Mouse (Mus musculus) forebrain, embryonic 14.5 days (tissue): ENCODE results near the gene Megf11. TPM values are rescaled to one million over a fixed set of nuclear protein-coding genes. Genes with fewer than 3 reads are reported as not detected.

Experiments used
- ATAC-seq: fragments of 200-750 bp; cut with Nextera tagmentation; 2 replicates; pipeline ENCODE4 v1.8.0; 2017; ENCODE audit warnings: mild to moderate bottlenecking, moderate library complexity
- DNase-seq: peaks from one replicate; pipeline ENCODE4 v3.0.0-alpha.2; 2015; ENCODE audit warnings: low spot score
- H3K27ac ChIP-seq: fragments of 300-500 bp; sonication (generic); 2 replicates; pipeline ENCODE4 v1.5.1; 2014; ENCODE audit warnings: low read depth, mild to moderate bottlenecking, control low read depth, low read length, moderate library complexity
- H3K27me3 ChIP-seq: fragments of 300-500 bp; sonication (generic); replicated peaks from 2 replicates; pipeline ENCODE4 v1.6.1; 2014; ENCODE audit warnings: low read length, control low read depth, mixed read lengths; ENCODE audit not compliant: control insufficient read depth, insufficient read depth
- H3K36me3 ChIP-seq: fragments of 300-500 bp; sonication (generic); 2 replicates; pipeline ENCODE4 v1.6.1; 2014; ENCODE audit warnings: low read length, control low read depth; ENCODE audit not compliant: control insufficient read depth, insufficient read depth
- H3K4me1 ChIP-seq: fragments of 300-500 bp; sonication (generic); 2 replicates; pipeline ENCODE4 v1.6.1; 2014; ENCODE audit warnings: antibody characterized with exemption, low read length, control low read depth; ENCODE audit not compliant: control insufficient read depth, insufficient read depth
- H3K4me2 ChIP-seq: fragments of 300-500 bp; sonication (generic); 2 replicates; pipeline ENCODE4 v1.6.1; 2014; ENCODE audit warnings: mild to moderate bottlenecking, control low read depth, low read length
- H3K4me3 ChIP-seq: fragments of 300-500 bp; sonication (generic); 2 replicates; pipeline ENCODE4 v1.5.1; 2014; ENCODE audit warnings: low read depth, low read length, control low read depth
- H3K9ac ChIP-seq: fragments of 300-500 bp; sonication (generic); 2 replicates; pipeline ENCODE4 v1.6.1; 2014; ENCODE audit warnings: mild to moderate bottlenecking, low read length, control low read depth, moderate library complexity
- H3K9me3 ChIP-seq: fragments of 300-500 bp; sonication (generic); replicated peaks from 2 replicates; pipeline ENCODE4 v1.6.1; 2016; ENCODE audit warnings: low read length, control low read depth, mixed read lengths; ENCODE audit not compliant: control insufficient read depth
- WGBS: fragments of 180-500 bp; shearing (Covaris S2); extraction: QIAGEN DNeasy Blood & Tissue Kit; methylation state at CpG from one replicate; pipeline ENCODE4 v1.1.7; 2014; 5-methylcytosine and 5-hydroxymethylcytosine counted together
- polyA plus RNA-seq: library from polyadenylated mRNA; unstranded; fragments of >200 nt; fragmentation: Nextera tagmentation; extraction: Ambion mirVana; gene quantifications from 2 replicates; pipeline ENCODE4 v1.2.1, GENCODE M21; 2014

Gene Megf11
- polyA plus RNA-seq, 1 experiment from 2014 or later = 7.0 TPM

DNA sequence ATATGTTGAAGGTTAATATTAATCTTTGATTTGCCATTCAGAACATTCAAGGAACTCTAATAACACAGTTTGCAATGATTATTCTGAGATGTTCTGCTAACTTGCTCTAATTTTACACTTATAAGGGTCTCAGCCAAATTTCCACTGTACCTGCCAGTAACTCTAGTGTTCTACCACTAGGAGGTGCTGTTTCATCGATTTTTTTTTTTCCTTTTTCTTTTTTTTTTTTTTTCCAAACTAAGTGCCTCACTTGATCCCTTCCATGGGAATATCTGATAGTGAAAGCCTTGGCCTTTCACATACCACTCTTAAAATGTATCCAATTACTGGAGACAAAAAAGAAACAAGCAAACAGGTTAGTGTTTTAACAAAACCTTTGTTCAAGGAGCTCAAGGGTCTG, 38.0 kb upstream of the Megf11 start:
- ATAC-seq (no peak), DNase-seq (peak; percentile 73)
- no peaks in the 10 kb centered on the region for H3K9me3 ChIP-seq
- no peak overlapping the region for H3K27ac ChIP-seq
- no peaks in the 10 kb centered on the region for H3K36me3 ChIP-seq
- H3K4me2 ChIP-seq = no peak overlapping the region
- H3K9ac ChIP-seq = no peak overlapping the region
- no peaks in the 10 kb centered on the region for H3K27me3 ChIP-seq
- 0 out of 2 replicates have a peak, but pooled peaks cover 2% of the 10 kb centered on the region for H3K4me1 ChIP-seq
- WGBS = 0% methylated on average over 1 of the region's 1 CpGs
- no peak overlapping the region for H3K4me3 ChIP-seq

DNA sequence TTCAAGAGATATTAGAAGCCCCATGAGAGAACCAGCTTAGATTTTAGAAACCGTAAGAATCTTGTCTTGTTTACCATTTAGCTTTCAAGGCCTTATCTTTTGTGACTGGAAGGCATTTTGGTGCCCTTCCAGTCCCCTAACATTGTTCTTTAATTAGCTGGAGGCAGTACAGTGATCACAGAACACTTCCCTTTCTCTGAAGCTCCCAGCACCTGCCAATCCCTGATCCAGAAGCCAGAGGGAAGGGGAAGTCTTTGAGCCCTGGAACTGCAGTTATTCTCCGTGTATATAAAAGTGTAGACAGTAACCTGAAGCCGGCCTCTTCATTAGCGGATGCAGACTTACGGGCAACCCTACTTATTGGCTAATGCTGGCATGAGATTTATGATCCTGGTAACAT, 35.9 kb upstream of the Megf11 start:
- H3K9ac ChIP-seq = no peak overlapping the region

DNA sequence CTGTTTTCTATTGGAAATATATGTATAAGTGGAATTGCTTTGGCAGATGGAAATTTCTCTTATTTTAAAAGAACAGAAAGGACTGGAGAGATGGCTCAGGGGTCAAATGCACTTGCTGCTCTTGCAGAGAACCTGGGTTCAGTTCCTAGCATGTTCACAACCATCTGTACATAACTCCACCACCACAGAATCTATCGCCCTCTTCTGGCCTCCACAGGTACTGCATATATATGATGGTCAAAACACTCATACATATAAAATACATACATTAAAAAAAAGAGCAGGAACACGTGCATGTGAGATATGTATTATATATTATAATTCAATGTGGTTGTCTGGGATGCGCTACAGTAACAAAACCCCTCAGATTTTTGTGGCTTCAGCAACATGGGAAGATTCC, 34.2 kb upstream of the Megf11 start:
- Histone ChIP-seq H3K9me3 (no peaks in the 10 kb centered on the region), H3K4me2 (no peak overlapping the region), H3K36me3 (no peaks in the 10 kb centered on the region), H3K4me3 (no peak overlapping the region), H3K27me3 (no peaks in the 10 kb centered on the region), H3K9ac (no peak overlapping the region), H3K4me1 (0 out of 2 replicates have a peak, but pooled peaks cover 2% of the 10 kb centered on the region), H3K27ac (no peak overlapping the region)
- DNase-seq = no peak
- no peak for ATAC-seq
- 36% methylated on average over 3 of the region's 3 CpGs for WGBS

More for the DNA sequence above, 35.9 kb upstream of the Megf11 start:
- Histone ChIP-seq H3K27me3 (no peaks in the 10 kb centered on the region), H3K9me3 (no peaks in the 10 kb centered on the region), H3K36me3 (no peaks in the 10 kb centered on the region), H3K27ac (no peak overlapping the region), H3K4me1 (0 out of 2 replicates have a peak, but pooled peaks cover 2% of the 10 kb centered on the region), H3K4me2 (no peak overlapping the region), H3K4me3 (no peak overlapping the region)
- WGBS = 47% methylated on average over 5 of the region's 5 CpGs
- DNase-seq (peak; percentile 24), ATAC-seq (no peak)

DNA sequence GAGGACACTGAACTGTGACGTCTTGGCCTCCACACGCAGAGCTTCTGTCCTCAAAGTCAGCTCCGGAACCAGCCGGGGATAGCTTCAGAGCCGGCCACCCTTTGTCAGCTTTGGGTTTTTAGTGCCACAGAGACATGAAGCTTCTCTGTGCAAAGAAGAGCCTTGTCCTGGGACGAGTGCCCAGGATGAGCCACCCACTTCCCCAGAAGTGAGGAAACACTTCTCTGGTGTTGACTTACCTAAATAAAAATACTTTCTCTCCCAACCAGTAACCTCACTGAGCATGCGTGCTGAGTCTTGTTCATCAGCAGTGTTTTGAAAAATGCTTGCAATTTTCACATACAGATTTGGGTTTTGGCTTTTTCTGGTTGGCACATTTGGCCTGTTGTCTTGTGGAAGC, 29.8 kb upstream of the Megf11 start:
- no peak for DNase-seq
- Histone ChIP-seq H3K4me2 (no peak overlapping the region), H3K36me3 (no peaks in the 10 kb centered on the region), H3K4me3 (no peak overlapping the region), H3K9me3 (no peaks in the 10 kb centered on the region), H3K4me1 (no peaks in the 10 kb centered on the region), H3K27ac (no peak overlapping the region), H3K9ac (no peak overlapping the region), H3K27me3 (no peaks in the 10 kb centered on the region)
- no peak for ATAC-seq
- WGBS = 91% methylated on average over 7 of the region's 7 CpGs

DNA sequence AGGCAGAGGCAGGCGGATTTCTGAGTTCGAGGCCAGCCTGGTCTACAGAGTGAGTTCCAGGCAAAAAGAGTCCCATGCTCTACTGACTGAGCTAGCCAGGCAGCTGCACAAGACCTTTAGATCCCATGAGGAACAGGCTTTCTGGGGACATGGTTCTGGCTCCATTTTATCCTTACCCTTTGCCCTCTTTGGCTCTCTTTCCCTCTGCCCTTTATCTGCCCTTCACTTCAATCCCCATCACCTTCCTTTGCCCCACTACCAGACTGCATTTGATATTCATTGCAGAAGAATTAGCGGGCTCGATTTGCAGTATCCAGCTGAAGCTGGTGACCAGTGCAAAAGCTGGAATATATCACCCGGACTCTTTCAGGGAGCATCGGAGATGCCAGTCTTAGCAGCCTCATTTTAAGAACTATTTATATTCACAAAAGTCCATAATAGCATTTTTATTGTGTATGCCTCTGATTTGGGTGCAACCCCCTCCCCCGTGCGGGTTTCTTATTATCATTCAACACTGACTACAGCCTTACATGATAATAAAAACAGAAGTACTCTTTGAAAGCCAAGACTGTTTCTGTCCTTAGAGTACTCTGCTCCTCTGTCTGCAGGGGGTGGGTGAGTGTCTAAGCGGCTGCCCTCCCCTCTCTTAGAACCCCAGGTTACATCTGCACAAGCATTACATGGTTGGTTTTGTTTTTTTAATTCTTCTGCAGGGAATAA, 24.0 kb upstream of the Megf11 start:
- Histone ChIP-seq H3K9ac (no peak overlapping the region), H3K27me3 (no peaks in the 10 kb centered on the region), H3K27ac (no peak overlapping the region), H3K4me2 (no peak overlapping the region), H3K36me3 (no peaks in the 10 kb centered on the region), H3K4me3 (no peak overlapping the region), H3K9me3 (no peaks in the 10 kb centered on the region), H3K4me1 (no peaks in the 10 kb centered on the region)
- DNase-seq = no peak
- 86% methylated on average over 9 of the region's 9 CpGs for WGBS
- no peak for ATAC-seq

DNA sequence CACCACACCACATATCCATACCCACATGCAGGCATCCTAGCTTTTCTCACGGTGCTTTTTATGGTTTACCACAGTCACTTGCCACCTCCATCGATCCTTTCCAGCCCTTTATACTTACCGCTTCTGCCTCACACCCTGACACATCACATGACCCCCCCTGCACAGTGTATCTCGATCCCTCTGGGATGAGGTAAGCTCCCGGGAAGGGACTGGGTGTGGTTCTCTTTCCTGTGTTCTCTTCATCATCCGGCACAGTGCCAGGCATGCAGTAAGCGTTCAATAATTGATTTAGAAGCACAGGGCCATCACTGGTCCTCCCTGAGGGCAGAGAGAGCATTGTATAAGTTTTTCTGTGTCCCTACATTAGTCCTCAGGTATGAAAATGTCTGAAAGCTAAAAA, 15.6 kb upstream of the Megf11 start:
- ATAC-seq (no peak), DNase-seq (no peak)
- Histone ChIP-seq H3K27ac (no peak overlapping the region), H3K36me3 (no peaks in the 10 kb centered on the region), H3K9me3 (no peaks in the 10 kb centered on the region), H3K9ac (no peak overlapping the region), H3K4me3 (no peak overlapping the region), H3K4me2 (no peak overlapping the region), H3K4me1 (no peaks in the 10 kb centered on the region), H3K27me3 (no peaks in the 10 kb centered on the region)
- 69% methylated on average over 7 of the region's 7 CpGs for WGBS

DNA sequence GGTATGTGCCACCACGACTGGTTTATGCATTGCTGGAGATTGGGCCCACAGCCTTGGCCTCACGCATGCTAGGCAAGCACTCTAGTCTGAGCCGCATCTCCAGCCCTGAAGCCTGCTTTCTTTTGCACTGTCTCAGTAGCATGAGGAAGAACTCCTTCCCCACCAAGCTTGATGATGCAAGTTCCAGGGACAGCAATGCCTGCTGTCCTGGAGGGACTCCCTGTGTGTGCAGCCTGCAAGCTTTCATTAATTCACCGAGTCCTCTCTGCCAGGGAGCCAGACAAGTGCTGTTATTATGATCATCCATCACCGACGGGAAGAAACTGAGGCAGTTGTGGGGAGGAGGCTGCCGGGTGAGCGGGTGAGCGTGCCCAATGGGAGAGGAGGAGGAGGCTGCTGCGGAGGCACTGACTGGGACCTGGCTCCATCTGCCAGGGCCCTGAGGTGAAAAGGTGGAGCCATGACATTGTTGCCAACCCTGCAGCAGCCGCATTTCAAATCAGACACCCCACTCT, 14.1 kb upstream of the Megf11 start:
- ATAC-seq = no peak
- Histone ChIP-seq H3K9ac (no peak overlapping the region), H3K27ac (no peak overlapping the region), H3K4me2 (no peak overlapping the region), H3K9me3 (no peaks in the 10 kb centered on the region), H3K4me1 (no peaks in the 10 kb centered on the region), H3K27me3 (no peaks in the 10 kb centered on the region), H3K36me3 (no peaks in the 10 kb centered on the region), H3K4me3 (no peak overlapping the region)
- no peak for DNase-seq
- 44% methylated on average over 11 of the region's 11 CpGs for WGBS

DNA sequence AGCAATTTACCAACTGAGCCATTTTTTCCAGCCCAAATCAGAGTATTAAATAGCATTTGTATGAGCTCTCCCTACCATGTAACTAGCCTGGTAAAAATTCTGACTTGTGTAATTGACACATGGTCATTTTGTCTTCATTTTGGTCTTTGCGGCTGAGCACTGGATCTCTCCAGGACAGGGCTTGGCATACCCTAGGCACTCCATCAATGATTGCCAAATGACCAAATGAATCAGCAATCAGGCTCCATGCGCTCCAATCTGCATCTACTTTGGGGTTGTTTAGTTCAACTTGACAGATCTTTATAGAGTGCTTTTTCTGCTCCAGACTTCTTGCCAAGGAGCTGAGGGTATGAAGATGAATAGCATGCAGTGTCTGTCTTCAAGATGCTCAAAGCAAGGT, 9.0 kb upstream of the Megf11 start:
- no peak overlapping the region for H3K4me3 ChIP-seq
- H3K9me3 ChIP-seq = no peaks in the 10 kb centered on the region
- H3K4me1 ChIP-seq = no peaks in the 10 kb centered on the region
- no peak overlapping the region for H3K27ac ChIP-seq
- H3K4me2 ChIP-seq = no peak overlapping the region
- no peaks in the 10 kb centered on the region for H3K36me3 ChIP-seq
- WGBS = 86% methylated on average over 2 of the region's 2 CpGs
- ATAC-seq (no peak), DNase-seq (no peak)
- no peaks in the 10 kb centered on the region for H3K27me3 ChIP-seq
- H3K9ac ChIP-seq = no peak overlapping the region

DNA sequence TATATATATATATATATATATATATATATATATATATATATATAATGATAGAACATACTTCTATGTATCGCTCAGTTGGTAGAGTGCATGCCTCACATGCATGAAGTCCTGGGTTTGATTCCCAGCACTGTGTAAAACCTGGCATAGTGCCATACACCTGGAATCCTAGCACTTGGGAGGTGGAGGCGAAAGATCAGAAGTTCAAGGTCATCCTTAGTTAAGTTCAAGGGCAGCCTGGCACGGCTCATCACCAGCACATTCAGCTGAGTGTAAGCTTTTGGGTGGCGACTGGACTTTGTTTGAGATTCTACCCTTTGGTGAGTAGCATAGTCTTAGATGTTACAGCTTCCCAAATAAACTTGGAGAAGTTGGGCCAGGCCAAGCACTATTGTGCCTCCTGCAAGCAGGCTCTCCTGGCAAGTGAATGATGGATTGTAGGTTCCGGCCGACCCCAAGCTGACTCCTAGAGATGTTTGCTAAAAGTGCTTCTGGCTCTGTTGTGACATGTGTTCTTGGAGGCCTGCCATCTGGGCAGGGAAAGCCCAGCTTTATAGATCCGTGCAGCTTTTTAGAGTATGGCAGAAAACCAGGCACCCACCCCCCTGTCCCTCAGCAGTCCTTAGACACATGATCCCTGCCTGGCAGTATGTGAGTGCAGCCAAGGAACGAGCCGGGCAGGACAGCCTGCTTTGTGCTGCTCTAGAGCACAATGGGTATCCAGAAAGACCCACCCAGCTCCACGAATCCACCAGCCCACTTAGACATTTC, 2.2 kb upstream of the Megf11 start:
- H3K4me3 ChIP-seq = no peak overlapping the region
- peaks cover 11% of the 10 kb centered on the region; the same call in 1 of the 2 replicates for H3K4me1 ChIP-seq
- no peaks in the 10 kb centered on the region for H3K36me3 ChIP-seq
- no peak overlapping the region for H3K4me2 ChIP-seq
- 41% methylated on average over 10 of the region's 10 CpGs for WGBS
- peaks cover 41% of the 10 kb centered on the region for H3K27me3 ChIP-seq
- DNase-seq (peak; percentile 71), ATAC-seq (peak; percentile 54)
- H3K9ac ChIP-seq = no peak overlapping the region
- H3K27ac ChIP-seq = no peak overlapping the region
- H3K9me3 ChIP-seq = no peaks in the 10 kb centered on the region
